Mouse (Mus musculus): ENCODE data around the gene Zwilch.

- TF ChIP-seq CTCF (IDR thresholded peaks at IDR 0.05; ENCODE audit: insufficient read depth, low read length) (no peak), POLR2A (IDR thresholded peaks at IDR 0.05; ENCODE audit: borderline replicate concordance, extremely low read depth, low read depth, low read length) (no peak)
Measured at GRCm38 (mm10) chr9:64214452-64214851, 41.5 kb upstream of the Zwilch start.

Measured in lung, adult 2 months (tissue).